Mouse (Mus musculus): ENCODE data around the gene Myo1e. TPM values are rescaled to one million over a fixed set of nuclear protein-coding genes. Genes with fewer than 3 reads are reported as not detected.

The Myo1e gene
- total and polyA plus RNA-seq, 3 experiments: 82.3 to 186 (median 98.7) TPM

- no peaks in the 10 kb centered on the region for H3K9me3 ChIP-seq (replicated peaks; ENCODE audit: low read length)
- H3K36me3 ChIP-seq (replicated peaks in 1 of 2; ENCODE audit: control insufficient read depth in 1 of 2, insufficient read depth in 1 of 2, low read length in 1 of 2): peaks cover 0 to 13% of the 10 kb centered on the region in 2 experiments
- peak overlapping the region; percentile 73 for H3K9ac ChIP-seq (ENCODE audit: insufficient read depth, low read depth)
- TF ChIP-seq NRF1 (IDR thresholded peaks at IDR 0.05; ENCODE audit: low read depth, low read length) (no peak), POLR2A (IDR thresholded peaks at IDR 0.05; ENCODE audit: low read depth, low read length) (peak; percentile 41), TBP (conservative IDR thresholded peaks at IDR 0.05; ENCODE audit: low read depth, low read length) (peak; percentile 57; the same call in 1 of the 2 replicates), SMC3 (IDR thresholded peaks at IDR 0.05; ENCODE audit: low read depth, low read length) (no peak), UBTF (IDR thresholded peaks at IDR 0.05; ENCODE audit: low read depth, low read length) (no peak), ZMIZ1 (IDR thresholded peaks at IDR 0.05; ENCODE audit: low read depth, low read length) (no peak), PAX5 (IDR thresholded peaks at IDR 0.05; ENCODE audit: low read length) (no peak), CHD1 (IDR thresholded peaks at IDR 0.05; ENCODE audit: low read depth, low read length) (0 out of 2 replicates have a peak, but pooled peaks have one; percentile 80), JUND (conservative IDR thresholded peaks at IDR 0.05; ENCODE audit: low read depth, low read length) (no peak), GABPA (IDR thresholded peaks at IDR 0.05; ENCODE audit: insufficient replicate concordance, low read depth, low read length) (no peak), CHD2 (IDR thresholded peaks at IDR 0.05; ENCODE audit: low read length) (no peak), KAT2A (IDR thresholded peaks at IDR 0.05; ENCODE audit: insufficient replicate concordance, low read length) (no peak), MYC (IDR thresholded peaks at IDR 0.05; ENCODE audit: low read depth, low read length) (no peak), NELFE (IDR thresholded peaks at IDR 0.05; ENCODE audit: low read depth, low read length) (0 out of 2 replicates have a peak, but pooled peaks have one; percentile 53), SIN3A (IDR thresholded peaks at IDR 0.05; ENCODE audit: low read length) (peak; percentile 56), RAD21 (IDR thresholded peaks at IDR 0.05; ENCODE audit: low read depth, low read length) (no peak), ELF1 (IDR thresholded peaks at IDR 0.05; ENCODE audit: low read depth, low read length) (peak; percentile 74), TCF12 (IDR thresholded peaks at IDR 0.05; ENCODE audit: low read depth, low read length) (peak; percentile 45; the same call in 1 of the 2 replicates), MAFK (IDR thresholded peaks at IDR 0.05; ENCODE audit: insufficient replicate concordance, low read length) (no peak), MAX (IDR thresholded peaks at IDR 0.05; ENCODE audit: low read length) (peak; percentile 34; the same call in 1 of the 2 replicates), MEF2A (IDR thresholded peaks at IDR 0.05; ENCODE audit: borderline replicate concordance, low read depth, low read length) (no peak), E2F4 (IDR thresholded peaks at IDR 0.05; ENCODE audit: insufficient replicate concordance, low read depth, low read length) (no peak), EP300 (IDR thresholded peaks at IDR 0.05; ENCODE audit: low read length) (0 out of 2 replicates have a peak, but pooled peaks have one; percentile 31), USF2 (conservative IDR thresholded peaks at IDR 0.05; ENCODE audit: low read depth, low read length) (no peak), CTCF (conservative IDR thresholded peaks at IDR 0.05 in 1 of 2, IDR thresholded peaks at IDR 0.05 in 1 of 2; ENCODE audit: low read depth in 2 of 2, low read length in 2 of 2) (no peak), ZKSCAN1 (IDR thresholded peaks at IDR 0.05; ENCODE audit: borderline replicate concordance, low read depth, low read length) (no peak), IRF4 (IDR thresholded peaks at IDR 0.05; ENCODE audit: low read depth, low read length) (no peak), RCOR1 (conservative IDR thresholded peaks at IDR 0.05; ENCODE audit: low read depth, low read length) (peak; percentile 53; the same call in 1 of the 2 replicates), HCFC1 (IDR thresholded peaks at IDR 0.05; ENCODE audit: low read depth, low read length) (peak; percentile 48), MAZ (IDR thresholded peaks at IDR 0.05; ENCODE audit: low read depth, low read length) (no peak), USF1 (IDR thresholded peaks at IDR 0.05; ENCODE audit: low read depth, low read length) (no peak), ETS1 (conservative IDR thresholded peaks at IDR 0.05; ENCODE audit: low read depth, low read length) (0 out of 2 replicates have a peak, but pooled peaks have one; percentile 25), MXI1 (IDR thresholded peaks at IDR 0.05; ENCODE audit: low read depth, low read length) (peak; percentile 68; the same call in 1 of the 2 replicates), JUN (IDR thresholded peaks at IDR 0.05; ENCODE audit: insufficient read depth, low read depth, low read length) (no peak), POLR2AphosphoS2 (IDR thresholded peaks at IDR 0.05; ENCODE audit: low read depth, low read length) (no peak), ZNF384 (IDR thresholded peaks at IDR 0.05; ENCODE audit: low read depth, low read length) (peak; percentile 94), ZC3H11A (IDR thresholded peaks at IDR 0.05; ENCODE audit: low read depth, low read length) (no peak), BHLHE40 (IDR thresholded peaks at IDR 0.05; ENCODE audit: low read depth, low read length) (no peak)
- peaks cover 6 to 22% of the 10 kb centered on the region in 2 experiments for H3K4me1 ChIP-seq (ENCODE audit: control insufficient read depth in 1 of 2, insufficient read depth in 2 of 2)
- in situ Hi-C loops (cut with MboI; ENCODE audit: low pct_ligation_motif_present, low pct_unique_long_range_greater_than_20kb, low sequenced_read_pairs): loop anchor here (25.0 kb wide), 1 partner anchor 315 kb away; the partner anchor contains the start of gene Rnf111
- H3K79me2 ChIP-seq (replicated peaks; ENCODE audit: control insufficient read depth, extremely low read depth, insufficient read depth, poor library complexity, severe bottlenecking): no peaks in the 10 kb centered on the region
- dilution Hi-C loops (cut with MboI; ENCODE audit: extremely low pct_ligation_motif_present, extremely low pct_unique_long_range_greater_than_20kb, low sequenced_read_pairs): no loop called here
- H3K27me3 ChIP-seq (replicated peaks): no peaks in the 10 kb centered on the region
- H3K4me2 ChIP-seq (ENCODE audit: insufficient read depth, low read depth, poor library complexity, severe bottlenecking): peak overlapping the region; percentile 41
- peak overlapping the region; percentile 48 to 65 (median 61) for H3K4me3 ChIP-seq (replicated peaks in 1 of 3; ENCODE audit: low read depth in 2 of 3, low read length in 2 of 3, poor library complexity in 1 of 3)
- DNase-seq (ENCODE audit: extremely low read depth): peak; percentile 68
- no peak overlapping the region for H3K27ac ChIP-seq (ENCODE audit: insufficient read depth, low read depth)
Observed at GRCm38 (mm10) chr9:70196956-70197659, 10.0 kb upstream of the Myo1e start.
